Mouse (Mus musculus) stomach, postnatal 0 days (tissue): Measurements from ENCODE around the gene Eml4. TPM values are rescaled to one million over a fixed set of nuclear protein-coding genes. Genes with fewer than 3 reads are reported as not detected.

Experiments used
- ATAC-seq: fragments of 200-750 bp; cut with Nextera tagmentation; 2 replicates; pipeline ENCODE4 v1.8.0; 2017; ENCODE audit not compliant: low FRiP score, low TSS enrichment
- DNase-seq: peaks from one replicate; pipeline ENCODE4 v3.0.0-alpha.2; 2016; ENCODE audit warnings: low spot score
- H3K27ac ChIP-seq: fragments of 300-500 bp; sonication (generic); replicated peaks from 2 replicates; pipeline ENCODE4 v1.5.1; 2014; ENCODE audit warnings: mild to moderate bottlenecking, control low read depth
- H3K27me3 ChIP-seq: fragments of 300-500 bp; sonication (generic); 2 replicates; pipeline ENCODE4 v1.6.1; 2014; ENCODE audit warnings: low read length; ENCODE audit not compliant: control insufficient read depth, insufficient read depth
- H3K36me3 ChIP-seq: fragments of 300-500 bp; sonication (generic); 2 replicates; pipeline ENCODE4 v1.6.1; 2014; ENCODE audit warnings: low read length, mixed read lengths; ENCODE audit not compliant: control insufficient read depth, insufficient read depth
- H3K4me1 ChIP-seq: fragments of 300-500 bp; sonication (generic); replicated peaks from 2 replicates; pipeline ENCODE4 v1.6.1; 2014; ENCODE audit warnings: antibody characterized with exemption; ENCODE audit not compliant: control insufficient read depth, insufficient read depth
- H3K4me2 ChIP-seq: fragments of 300-500 bp; sonication (generic); replicated peaks from 2 replicates; pipeline ENCODE4 v1.6.1; 2014; ENCODE audit warnings: low read depth, mild to moderate bottlenecking, control low read depth, moderate library complexity
- H3K4me3 ChIP-seq: fragments of 300-500 bp; sonication (generic); 2 replicates; pipeline ENCODE4 v1.5.1; 2014; ENCODE audit warnings: low read depth, low read length, control low read depth
- H3K9ac ChIP-seq: fragments of 300-500 bp; sonication (generic); 2 replicates; pipeline ENCODE4 v1.6.1; 2014; ENCODE audit warnings: mild to moderate bottlenecking, low read length, control low read depth, mixed read lengths
- H3K9me3 ChIP-seq: fragments of 300-500 bp; sonication (generic); 2 replicates; pipeline ENCODE4 v1.6.1; 2016; ENCODE audit warnings: low read length; ENCODE audit not compliant: control insufficient read depth
- CTCF ChIP-seq: IDR thresholded peaks from 2 replicates; pipeline ENCODE4 v1.5.1; 2016; ENCODE audit warnings: antibody characterized with exemption, low read depth, mild to moderate bottlenecking, moderate library complexity
- EP300 ChIP-seq: optimal IDR thresholded peaks from 2 replicates; pipeline ENCODE3; 2016; ENCODE audit warnings: antibody characterized with exemption
- WGBS: fragments of 180-500 bp; shearing (Covaris S2); extraction: QIAGEN DNeasy Blood & Tissue Kit; methylation state at CpG from one replicate; pipeline ENCODE4 v1.1.7; 2014; 5-methylcytosine and 5-hydroxymethylcytosine counted together
- polyA plus RNA-seq: library from polyadenylated mRNA; unstranded; fragments of >200 nt; fragmentation: Nextera tagmentation; extraction: Ambion mirVana; gene quantifications from 2 replicates; pipeline ENCODE4 v1.2.1, GENCODE M21; 2015

Eml4 gene
- polyA plus RNA-seq, 1 experiment from 2014 or later: 11.5 TPM

- H3K27ac ChIP-seq: no peak overlapping the region
- H3K27me3 ChIP-seq: no peaks in the 10 kb centered on the region
- H3K4me3 ChIP-seq: no peak overlapping the region
- peaks cover 18% of the 10 kb centered on the region for H3K36me3 ChIP-seq
- H3K9ac ChIP-seq: no peak overlapping the region
- no peak for TF ChIP-seq CTCF
- no peak for TF ChIP-seq EP300
- DNase-seq: no peak
- H3K9me3 ChIP-seq: no peaks in the 10 kb centered on the region
- H3K4me2 ChIP-seq: no peak overlapping the region
- 89% methylated on average over 8 of the region's 8 CpGs for WGBS
- ATAC-seq: no peak
- H3K4me1 ChIP-seq: no peaks in the 10 kb centered on the region
Observed at GRCm38 (mm10) chr17:83452451-83452850, 101.7 kb downstream of the Eml4 start.

- WGBS: 69% methylated on average over 5 of the region's 5 CpGs
- no peak overlapping the region for H3K4me2 ChIP-seq
- H3K9me3 ChIP-seq: no peaks in the 10 kb centered on the region
- H3K4me1 ChIP-seq: no peaks in the 10 kb centered on the region
- no peak overlapping the region for H3K9ac ChIP-seq
- H3K27ac ChIP-seq: no peak overlapping the region
- peaks cover 18% of the 10 kb centered on the region for H3K36me3 ChIP-seq
- no peaks in the 10 kb centered on the region for H3K27me3 ChIP-seq
- TF ChIP-seq CTCF: no peak
- no peak for TF ChIP-seq EP300
- H3K4me3 ChIP-seq: no peak overlapping the region
- no peak for DNase-seq
- ATAC-seq: peak; percentile 24; the same call in 1 of the 2 replicates
Observed at GRCm38 (mm10) chr17:83453587-83453986, 102.9 kb downstream of the Eml4 start.

- 84% methylated on average over 1 of the region's 1 CpGs for WGBS
- H3K4me3 ChIP-seq: no peak overlapping the region
- no peaks in the 10 kb centered on the region for H3K27me3 ChIP-seq
- no peaks in the 10 kb centered on the region for H3K4me1 ChIP-seq
- no peak overlapping the region for H3K9ac ChIP-seq
- no peaks in the 10 kb centered on the region for H3K9me3 ChIP-seq
- no peak overlapping the region for H3K27ac ChIP-seq
- no peak for TF ChIP-seq EP300
- no peak for TF ChIP-seq CTCF
- ATAC-seq (no peak), DNase-seq (no peak)
- peaks cover 17% of the 10 kb centered on the region for H3K36me3 ChIP-seq
- H3K4me2 ChIP-seq: no peak overlapping the region
Observed at GRCm38 (mm10) chr17:83457271-83457670, 106.5 kb downstream of the Eml4 start.

GRCm38 (mm10) chr17:83465969-83466368 is 115.2 kb downstream of the Eml4 start:
- DNase-seq (no peak), ATAC-seq (no peak)
- Histone ChIP-seq H3K9ac (no peak overlapping the region), H3K27me3 (no peaks in the 10 kb centered on the region), H3K36me3 (peaks cover 13% of the 10 kb centered on the region), H3K4me1 (no peaks in the 10 kb centered on the region), H3K4me3 (no peak overlapping the region), H3K27ac (no peak overlapping the region), H3K9me3 (no peaks in the 10 kb centered on the region), H3K4me2 (no peak overlapping the region)
- TF ChIP-seq CTCF: no peak
- TF ChIP-seq EP300: no peak
- 91% methylated on average over 5 of the region's 5 CpGs for WGBS

- WGBS: 53% methylated on average over 6 of the region's 6 CpGs
- no peak for TF ChIP-seq EP300
- no peak for TF ChIP-seq CTCF
- no peak overlapping the region for H3K27ac ChIP-seq
- no peak overlapping the region for H3K4me2 ChIP-seq
- no peak overlapping the region for H3K4me3 ChIP-seq
- no peaks in the 10 kb centered on the region for H3K9me3 ChIP-seq
- H3K36me3 ChIP-seq: peaks cover 9% of the 10 kb centered on the region
- H3K9ac ChIP-seq: no peak overlapping the region
- no peak for DNase-seq
- ATAC-seq: no peak
- H3K4me1 ChIP-seq: no peaks in the 10 kb centered on the region
- H3K27me3 ChIP-seq: no peaks in the 10 kb centered on the region
Observed at GRCm38 (mm10) chr17:83466697-83467251, 116.0 kb downstream of the Eml4 start.

GRCm38 (mm10) chr17:83469586-83469985 is 118.9 kb downstream of the Eml4 start:
- ATAC-seq (no peak), DNase-seq (no peak)
- peaks cover 15% of the 10 kb centered on the region for H3K36me3 ChIP-seq

More at GRCm38 (mm10) chr17:83469586-83469985, 118.9 kb downstream of the Eml4 start:
- 93% methylated on average over 2 of the region's 2 CpGs for WGBS
- no peak overlapping the region for H3K9ac ChIP-seq
- no peaks in the 10 kb centered on the region for H3K27me3 ChIP-seq
- no peak for TF ChIP-seq CTCF
- no peak for TF ChIP-seq EP300
- no peak overlapping the region for H3K4me2 ChIP-seq
- H3K4me1 ChIP-seq: no peaks in the 10 kb centered on the region
- no peaks in the 10 kb centered on the region for H3K9me3 ChIP-seq
- no peak overlapping the region for H3K4me3 ChIP-seq
- H3K27ac ChIP-seq: no peak overlapping the region
